Mouse (Mus musculus): Measurements from ENCODE around the gene Rab19.
"Not testable (repeated sequence)": the region's sequence is repeated elsewhere in the genome, so short reads cannot be mapped to it uniquely, and the experiment has no call there.

Gene Rab19

GRCm38 (mm10) chr6:39381125-39381880 is at the start of gene Rab19:
Gene Rab19 (plus strand): TSS chr6:39381175.
- peak; percentile 24 to 45 for DNase-seq

- DNase-seq: no peak
Measured at GRCm38 (mm10) chr6:39331998-39332700, 48.8 kb upstream of the Rab19 start.

- DNase-seq: peak in 1 of 2 experiments; percentile 34
Measured at GRCm38 (mm10) chr6:39334224-39334623, 46.8 kb upstream of the Rab19 start.

- no peak for DNase-seq
Measured at GRCm38 (mm10) chr6:39334873-39335272, 46.1 kb upstream of the Rab19 start.

GRCm38 (mm10) chr6:39338359-39338758 is 42.6 kb upstream of the Rab19 start:
- no peak for DNase-seq

- no peak for DNase-seq
Measured at GRCm38 (mm10) chr6:39341798-39342197, 39.2 kb upstream of the Rab19 start.

GRCm38 (mm10) chr6:39344020-39344419 is 37.0 kb upstream of the Rab19 start:
- peak; percentile 57 to 58 for DNase-seq

- DNase-seq: no peak
Measured at GRCm38 (mm10) chr6:39345430-39345829, 35.5 kb upstream of the Rab19 start.

- no peak for DNase-seq
Measured at GRCm38 (mm10) chr6:39346991-39347501, 33.9 kb upstream of the Rab19 start.

- DNase-seq: no peak
Measured at GRCm38 (mm10) chr6:39347880-39348814, 32.8 kb upstream of the Rab19 start.

GRCm38 (mm10) chr6:39348946-39349345 is 32.0 kb upstream of the Rab19 start:
- DNase-seq: no peak

GRCm38 (mm10) chr6:39359207-39359606 is 21.8 kb upstream of the Rab19 start:
- not testable (repeated sequence) for DNase-seq

GRCm38 (mm10) chr6:39362684-39363083 is 18.3 kb upstream of the Rab19 start:
- no peak for DNase-seq

- no peak for DNase-seq
Measured at GRCm38 (mm10) chr6:39369631-39370030, 11.3 kb upstream of the Rab19 start.

- DNase-seq: no peak
Measured at GRCm38 (mm10) chr6:39372042-39372441, 8.9 kb upstream of the Rab19 start.

- DNase-seq: no peak
Measured at GRCm38 (mm10) chr6:39372727-39373126, 8.2 kb upstream of the Rab19 start.

GRCm38 (mm10) chr6:39373301-39373955 is 7.5 kb upstream of the Rab19 start:
- no peak for DNase-seq

GRCm38 (mm10) chr6:39376775-39377174 is 4.2 kb upstream of the Rab19 start:
- DNase-seq: no peak

- DNase-seq: peak; percentile 89
Measured at GRCm38 (mm10) chr6:39377311-39377827, 3.6 kb upstream of the Rab19 start, which contains the start of gene Slc37a3. Gene Slc37a3 (minus strand): TSS chr6:39377675.

- not testable (repeated sequence) for DNase-seq
Measured at GRCm38 (mm10) chr6:39378161-39378835, 2.7 kb upstream of the Rab19 start.

GRCm38 (mm10) chr6:39379224-39379623 is 1.8 kb upstream of the Rab19 start:
- peak; percentile 53 to 77 for DNase-seq

All from thymus, adult 18-20 months (tissue).